11 mouse cellular contexts compared by ENCODE assay signal in genomic region chr8:57793455-57793854, GRCm38 (mm10).
DNase-seq lines count a peak whose midpoint lies in the region; ATAC-seq and TF ChIP-seq lines count a peak whose summit lies in the region.
"Had no signal": no experiment of that assay in that cellular context is flagged by ENCODE, and none has a peak within 500 bp of the region (broad histone marks: within the 10 kb centered on the region; RNA-seq: fewer than 3 reads in every experiment).

No protein-coding gene starts in this region.

- ATAC-seq in midbrain, embryonic 12.5 days (ENCODE audit: low FRiP score, low read depth), result peak; percentile 50; the same call in 1 of the 2 replicates
- no peak for ATAC-seq in limb, embryonic 14.5 days (ENCODE audit: low FRiP score, low read depth)

- 24% methylated on average over 4 of the region's 4 CpGs for WGBS in midbrain, embryonic 12.5 days
- 29% methylated on average over 4 of the region's 4 CpGs for WGBS in midbrain, embryonic 10.5 days
- 35% methylated on average over 4 of the region's 4 CpGs for WGBS in limb, embryonic 14.5 days

- DNase-seq in cerebellum, postnatal 10 days, result peak; percentile 47 to 49
- DNase-seq in cerebellum, adult 18-20 months, result no peak
- no peak for DNase-seq in midbrain, embryonic 10.5 days (ENCODE audit: low spot score)
- DNase-seq in limb, embryonic 14.5 days (ENCODE audit: low spot score), result peak; percentile 4
- DNase-seq in thymus, postnatal 4 days, result peak; percentile 58
- no peak for DNase-seq in T-cell, adult 2 months (ENCODE audit: low spot score)
- DNase-seq in frontal cortex, postnatal 25 days (ENCODE audit: low spot score in 2 of 2), result no peak
- DNase-seq: heart, adult 11 months; kidney, adult 11 months had no signal

- 0 out of 2 replicates have a peak, but pooled peaks cover 5% of the 10 kb centered on the region for H3K4me1 ChIP-seq in midbrain, embryonic 12.5 days
- peaks cover 13% of the 10 kb centered on the region for H3K4me1 ChIP-seq in midbrain, embryonic 10.5 days
- peaks cover 5% of the 10 kb centered on the region; the same call in 1 of the 2 replicates for H3K4me1 ChIP-seq in limb, embryonic 14.5 days (ENCODE audit: control insufficient read depth, insufficient read depth, low read length)

- peaks cover 24% of the 10 kb centered on the region for H3K27me3 ChIP-seq in midbrain, embryonic 12.5 days
- H3K27me3 ChIP-seq in midbrain, embryonic 10.5 days (ENCODE audit: low read depth, poor library complexity, severe bottlenecking), result peaks cover 31% of the 10 kb centered on the region
- H3K27me3 ChIP-seq in limb, embryonic 14.5 days (ENCODE audit: control insufficient read depth, insufficient read depth, low read length), result no peaks in the 10 kb centered on the region

- H3K9me3 ChIP-seq in midbrain, embryonic 12.5 days, result no peaks in the 10 kb centered on the region
- no peaks in the 10 kb centered on the region for H3K9me3 ChIP-seq in midbrain, embryonic 10.5 days (replicated peaks)
- no peaks in the 10 kb centered on the region for H3K9me3 ChIP-seq in limb, embryonic 14.5 days (ENCODE audit: control insufficient read depth, low read length)

- no peak overlapping the region for H3K27ac ChIP-seq in midbrain, embryonic 12.5 days (replicated peaks)
- no peak overlapping the region for H3K27ac ChIP-seq in midbrain, embryonic 10.5 days (replicated peaks)
- H3K27ac ChIP-seq in limb, embryonic 14.5 days (replicated peaks; ENCODE audit: low read depth, low read length), result no peak overlapping the region
- H3K27ac ChIP-seq: macrophage had no signal

- no peak for TF ChIP-seq POLR2A in limb, embryonic 14.5 days (IDR thresholded peaks at IDR 0.05; ENCODE audit: borderline replicate concordance, extremely low read depth, insufficient read depth, insufficient read length)

- no peak overlapping the region for H3K4me3 ChIP-seq in midbrain, embryonic 12.5 days
- H3K4me3 ChIP-seq in midbrain, embryonic 10.5 days, result no peak overlapping the region
- H3K4me3 ChIP-seq in limb, embryonic 14.5 days (replicated peaks; ENCODE audit: low read length), result no peak overlapping the region

- no peak overlapping the region for H3K9ac ChIP-seq in midbrain, embryonic 12.5 days (replicated peaks)
- H3K9ac ChIP-seq in limb, embryonic 14.5 days (ENCODE audit: low read depth, low read length, severe bottlenecking), result no peak overlapping the region

- H3K4me2 ChIP-seq in midbrain, embryonic 12.5 days (replicated peaks), result no peak overlapping the region
- no peak overlapping the region for H3K4me2 ChIP-seq in limb, embryonic 14.5 days (replicated peaks; ENCODE audit: low read depth, low read length, severe bottlenecking)

- H3K36me3 ChIP-seq in midbrain, embryonic 12.5 days, result no peaks in the 10 kb centered on the region
- no peaks in the 10 kb centered on the region for H3K36me3 ChIP-seq in midbrain, embryonic 10.5 days
- H3K36me3 ChIP-seq in limb, embryonic 14.5 days (ENCODE audit: control insufficient read depth, insufficient read depth, low read length), result no peaks in the 10 kb centered on the region

Comparison
In these comparisons a context has a peak if more than half of its experiments do, and no peak if none do; other contexts are left out.
1. DNase-seq: peak in cerebellum, postnatal 10 days (2 of 2), limb, embryonic 14.5 days (single experiment) and thymus, postnatal 4 days (single experiment); none in cerebellum, adult 18-20 months (0 of 2), midbrain, embryonic 10.5 days (single experiment), T-cell, adult 2 months (single experiment) and frontal cortex, postnatal 25 days (0 of 2).